Mouse (Mus musculus): ENCODE results near the gene Crybg1. TPM values are rescaled to one million over a fixed set of nuclear protein-coding genes. Genes with fewer than 3 reads are reported as not detected.

Gene Crybg1
- polyA plus RNA-seq, 1 experiment from 2014 or later, result 0.69 TPM

DNA sequence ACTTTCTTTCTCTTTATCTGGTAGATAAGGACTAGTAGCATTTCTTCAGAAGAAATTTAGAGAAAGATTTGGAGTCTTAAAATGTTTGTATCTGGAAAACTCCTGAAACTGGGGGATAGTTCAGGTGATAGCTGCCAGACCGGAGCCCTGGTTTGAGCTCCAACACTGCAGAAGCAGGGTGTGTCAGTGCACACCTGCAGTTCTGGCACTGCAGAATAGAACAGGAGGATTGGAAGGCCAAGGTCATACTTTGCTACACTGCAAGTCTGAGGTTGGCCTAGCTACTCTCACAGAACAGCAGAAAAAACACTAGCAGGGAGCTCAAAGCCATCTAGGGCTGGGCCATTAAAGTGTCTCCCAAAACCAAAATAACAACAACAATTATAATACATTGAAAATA lies 244.1 kb downstream of the Crybg1 start:
- TF ChIP-seq CTCF (IDR thresholded peaks at IDR 0.05), result no peak
- no peak for TF ChIP-seq EP300 (IDR thresholded peaks at IDR 0.05)
- ATAC-seq (no peak), DNase-seq (ENCODE audit: low spot score) (no peak)
- Histone ChIP-seq H3K36me3 (ENCODE audit: insufficient read depth, low read length) (no peaks in the 10 kb centered on the region), H3K27me3 (replicated peaks; ENCODE audit: insufficient read depth, low read length) (no peaks in the 10 kb centered on the region), H3K27ac (ENCODE audit: low read length) (no peak overlapping the region), H3K4me3 (ENCODE audit: low read depth, low read length) (no peak overlapping the region), H3K9me3 (ENCODE audit: low read length) (no peaks in the 10 kb centered on the region), H3K4me2 (replicated peaks; ENCODE audit: low read depth, low read length) (no peak overlapping the region), H3K9ac (replicated peaks; ENCODE audit: low read depth) (no peak overlapping the region), H3K4me1 (ENCODE audit: insufficient read depth, low read depth, low read length) (no peaks in the 10 kb centered on the region)
- whole genome bisulfite sequencing, result 96% methylated on average over 1 of the region's 1 CpGs

DNA sequence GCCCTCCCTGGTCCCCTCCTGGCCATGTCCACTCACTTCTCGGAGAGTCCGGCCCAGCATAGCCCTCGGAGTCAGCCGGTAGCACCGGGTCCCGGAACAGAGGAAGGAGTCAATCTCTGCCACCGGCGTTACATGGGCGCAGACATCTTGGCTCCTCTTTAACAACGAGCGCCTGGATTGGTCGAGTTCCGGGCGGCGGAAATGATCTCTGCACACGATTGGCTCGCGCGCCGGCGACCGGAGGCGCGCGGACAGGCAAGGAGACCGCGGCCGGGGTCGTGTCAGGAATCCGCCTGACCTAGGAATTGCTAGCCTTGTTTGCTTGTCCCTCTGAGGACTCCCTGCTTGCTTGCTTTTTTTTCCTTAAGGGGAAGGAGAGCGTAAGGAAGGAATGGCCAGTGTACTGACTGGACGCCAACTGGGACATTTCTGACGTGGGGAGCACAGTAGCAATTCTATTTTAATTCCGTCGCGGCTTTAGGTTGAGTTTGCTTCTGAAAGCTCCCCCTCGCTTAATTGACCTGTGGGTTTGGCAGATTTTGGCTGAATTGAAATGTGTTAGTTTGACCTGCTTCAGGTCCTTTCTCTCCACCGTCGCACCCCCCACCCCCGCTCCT lies 247.0 kb downstream of the Crybg1 start, which contains the start of the genes Qrsl1 and Rtn4ip1:
Qrsl1 (minus strand) TSS at position 168 of the 617 bp plus-strand sequence.
Rtn4ip1 (plus strand) TSS at position 230 of the 617 bp plus-strand sequence.
- peak within 1 kb of the TSS; percentile 74 for H3K4me2 ChIP-seq (replicated peaks; ENCODE audit: low read depth, low read length)
- H3K27me3 ChIP-seq (replicated peaks; ENCODE audit: insufficient read depth, low read length), result no peaks in the 10 kb centered on the region
- peak within 1 kb of the TSS; percentile 78 for H3K4me3 ChIP-seq (ENCODE audit: low read depth, low read length)
- no peaks in the 10 kb centered on the region for H3K4me1 ChIP-seq (ENCODE audit: insufficient read depth, low read depth, low read length)
- WGBS, result under 1% methylated on average over 39 of the region's 40 CpGs
- TF ChIP-seq CTCF (IDR thresholded peaks at IDR 0.05), result no peak
- no peak for TF ChIP-seq EP300 (IDR thresholded peaks at IDR 0.05)
- H3K36me3 ChIP-seq (ENCODE audit: insufficient read depth, low read length), result no peaks in the 10 kb centered on the region
- H3K27ac ChIP-seq (ENCODE audit: low read length), result peak within 1 kb of the TSS; percentile 64
- no peaks in the 10 kb centered on the region for H3K9me3 ChIP-seq (ENCODE audit: low read length)
- peak within 1 kb of the TSS; percentile 57 for H3K9ac ChIP-seq (replicated peaks; ENCODE audit: low read depth)
- DNase-seq (ENCODE audit: low spot score), result peak; percentile 96
- ATAC-seq, result peak; percentile 99

DNA sequence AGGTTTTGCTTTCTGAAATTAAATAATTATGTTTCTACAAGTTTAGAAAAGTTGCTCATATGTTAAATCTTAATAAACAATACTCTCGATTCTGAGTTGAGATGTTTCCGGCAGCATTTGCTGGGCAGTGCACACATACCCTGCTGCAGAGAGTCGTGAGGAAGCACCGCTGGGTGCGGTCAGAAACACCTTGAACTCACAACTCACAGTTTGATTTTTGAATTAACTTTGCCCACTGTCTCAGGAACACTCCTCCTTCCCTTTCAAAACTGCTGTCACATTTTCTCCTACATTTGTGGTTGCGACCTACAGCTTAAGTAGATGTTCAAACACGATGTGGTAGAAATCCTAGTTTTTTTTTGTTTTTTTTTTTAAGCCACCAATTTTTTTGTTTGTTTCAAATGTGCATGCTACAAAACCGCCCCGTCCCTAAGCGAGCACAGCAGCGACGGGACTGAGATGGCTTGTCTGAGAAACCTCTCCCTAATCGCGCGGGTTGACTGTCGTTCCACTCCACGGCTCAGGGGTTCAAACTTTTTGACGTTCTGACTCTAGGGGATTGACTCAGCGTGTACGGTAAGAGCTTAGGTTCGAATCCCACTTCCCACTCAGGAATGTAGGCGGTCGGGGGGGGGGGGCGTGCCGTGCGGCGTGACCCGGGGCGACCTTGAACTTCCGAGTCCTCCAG lies 247.6 kb downstream of the Crybg1 start:
- Histone ChIP-seq H3K9ac (replicated peaks; ENCODE audit: low read depth) (peak overlapping the region; percentile 57), H3K27me3 (replicated peaks; ENCODE audit: insufficient read depth, low read length) (no peaks in the 10 kb centered on the region), H3K27ac (ENCODE audit: low read length) (peak overlapping the region; percentile 64), H3K4me2 (replicated peaks; ENCODE audit: low read depth, low read length) (peak overlapping the region; percentile 74), H3K9me3 (ENCODE audit: low read length) (no peaks in the 10 kb centered on the region), H3K4me1 (ENCODE audit: insufficient read depth, low read depth, low read length) (no peaks in the 10 kb centered on the region), H3K4me3 (ENCODE audit: low read depth, low read length) (peak overlapping the region; percentile 78), H3K36me3 (ENCODE audit: insufficient read depth, low read length) (no peaks in the 10 kb centered on the region)
- no peak for TF ChIP-seq CTCF (IDR thresholded peaks at IDR 0.05)
- TF ChIP-seq EP300 (IDR thresholded peaks at IDR 0.05), result no peak
- no peak for DNase-seq (ENCODE audit: low spot score)
- 4% methylated on average over 30 of the region's 30 CpGs for WGBS
- no peak; the same call in none of the 2 replicates for ATAC-seq

Other genes starting within 250 kb of the Crybg1 start
- gene Qrsl1, start 247.1 kb downstream of the Crybg1 start, polyA plus RNA-seq (2015; fragmentation: Nextera tagmentation; extraction: Ambion mirVana), result 8.8 and 9.7 TPM in 2 replicates
- gene Rtn4ip1, start 247.0 kb downstream of the Crybg1 start, polyA plus RNA-seq (2015; fragmentation: Nextera tagmentation; extraction: Ambion mirVana), result 4.7 and 5.7 TPM in 2 replicates
- gene Atg5, start 119.5 kb upstream of the Crybg1 start, polyA plus RNA-seq (2015; fragmentation: Nextera tagmentation; extraction: Ambion mirVana), result 39.2 and 40.4 TPM in 2 replicates

All from lung, postnatal 0 days (tissue).